Mouse (Mus musculus): ENCODE measurements around the gene Sft2d2.

- no peak for TF ChIP-seq POLR2A (IDR thresholded peaks at IDR 0.05; ENCODE audit: insufficient read depth, low read depth, low read length)
- no peak for TF ChIP-seq CTCF (IDR thresholded peaks at IDR 0.05)
- TF ChIP-seq EP300 (IDR thresholded peaks at IDR 0.05; ENCODE audit: insufficient read depth, low read depth, low read length) = no peak
Measured at GRCm38 (mm10) chr1:165190068-165190467, 4.2 kb downstream of the Sft2d2 start.

All from heart, adult 2 months (tissue).